Mouse (Mus musculus) testis, adult 2 months (tissue): ENCODE measurements around the gene Kazn.

Experiments used
- CTCF ChIP-seq: fragments of 200-500 bp; IDR thresholded peaks from 2 replicates; pipeline ENCODE4 v1.5.1; 2012; ENCODE audit warnings: low read depth, mild to moderate bottlenecking, inconsistent platforms, low read length, moderate library complexity; ENCODE audit not compliant: control insufficient read depth, insufficient read depth, insufficient replicate concordance
- POLR2A ChIP-seq: fragments of 200-500 bp; IDR thresholded peaks from 2 replicates; pipeline ENCODE4 v1.6.1; 2012; ENCODE audit warnings: low read depth, mild to moderate bottlenecking, inconsistent platforms, low read length, moderate library complexity; ENCODE audit not compliant: control insufficient read depth

GRCm38 (mm10) chr4:142258730-142259129, 19.5 kb upstream of the Kazn start:
- TF ChIP-seq CTCF (no peak), POLR2A (no peak)
